Mouse (Mus musculus): ENCODE measurements around the gene Bcr.

Bcr gene

DNA sequence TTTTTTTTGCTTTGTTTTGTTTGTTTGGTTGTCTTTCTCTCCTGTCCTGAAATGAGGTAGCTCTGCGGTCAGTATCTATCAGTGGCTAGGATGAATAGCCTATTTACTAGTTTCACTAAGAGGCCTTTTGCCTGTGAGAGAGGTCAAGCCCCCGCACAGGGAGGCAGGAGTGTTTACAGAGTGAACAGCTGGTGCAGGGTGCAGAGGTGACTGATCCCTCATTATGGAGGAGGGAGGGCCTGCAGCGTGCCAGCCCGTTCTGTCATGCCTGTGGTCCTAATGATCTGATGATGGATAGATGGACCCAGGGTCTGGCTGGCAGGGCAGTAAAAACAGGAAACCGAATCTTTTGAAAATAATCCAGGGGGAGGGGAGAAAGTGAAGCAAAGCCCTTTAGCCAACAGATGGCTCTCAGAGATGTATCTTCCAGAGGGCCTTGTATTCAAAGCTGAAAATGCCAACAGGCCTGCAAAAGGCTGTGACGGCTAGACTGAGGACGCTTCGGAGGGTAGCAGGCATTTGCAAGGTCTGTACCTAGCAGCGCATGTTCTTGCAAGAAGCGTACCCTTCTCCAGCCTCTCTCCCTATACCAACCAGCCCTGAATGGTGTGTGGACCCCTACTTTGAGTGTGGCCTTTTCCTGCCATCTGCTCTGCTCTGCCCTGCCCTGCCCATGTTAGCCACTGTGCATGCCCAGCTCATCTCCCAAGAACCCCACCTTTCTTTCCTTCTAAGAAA is 38.2 kb downstream of the Bcr start:
- peak; percentile 59 for DNase-seq

DNA sequence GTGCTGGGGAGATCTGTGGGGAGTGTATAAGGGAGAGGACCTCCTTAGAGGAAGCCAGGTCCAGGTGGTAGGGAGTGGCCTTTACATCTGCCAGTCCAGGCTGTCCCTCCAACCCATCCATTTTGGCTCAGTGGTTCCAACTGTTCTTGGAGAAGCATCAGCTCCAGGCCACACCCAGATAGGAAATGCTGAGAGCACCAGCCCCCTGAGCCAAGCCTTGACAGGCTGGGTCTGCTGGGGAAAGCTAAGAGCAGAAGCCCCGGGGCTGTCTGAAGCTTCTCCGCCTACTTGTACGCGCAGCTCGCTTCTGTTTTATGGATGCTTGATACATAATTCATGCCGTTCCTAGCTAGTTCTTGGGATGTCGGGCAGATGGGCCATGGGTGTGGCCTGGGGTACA is 39.9 kb downstream of the Bcr start:
- DNase-seq, result no peak

DNA sequence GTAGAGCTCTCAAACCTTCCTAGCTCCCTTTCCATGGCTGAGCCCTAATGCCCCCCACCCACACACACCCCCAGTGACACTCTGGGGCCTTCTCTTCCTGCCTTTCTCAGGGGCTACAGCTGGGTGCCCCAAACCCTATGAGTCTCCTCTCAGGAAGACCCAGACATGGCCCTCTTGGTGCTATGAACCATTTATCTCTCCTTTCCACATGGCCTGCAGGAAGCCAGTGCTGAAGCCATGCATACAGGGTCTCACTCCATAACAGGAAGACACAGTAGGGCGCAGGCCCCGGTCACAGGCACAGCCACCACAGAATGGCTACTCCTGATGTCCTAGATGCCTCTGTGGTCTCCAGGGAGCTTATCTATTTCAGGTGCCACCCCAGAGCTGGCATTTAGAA is 43.1 kb downstream of the Bcr start:
- DNase-seq, result no peak

DNA sequence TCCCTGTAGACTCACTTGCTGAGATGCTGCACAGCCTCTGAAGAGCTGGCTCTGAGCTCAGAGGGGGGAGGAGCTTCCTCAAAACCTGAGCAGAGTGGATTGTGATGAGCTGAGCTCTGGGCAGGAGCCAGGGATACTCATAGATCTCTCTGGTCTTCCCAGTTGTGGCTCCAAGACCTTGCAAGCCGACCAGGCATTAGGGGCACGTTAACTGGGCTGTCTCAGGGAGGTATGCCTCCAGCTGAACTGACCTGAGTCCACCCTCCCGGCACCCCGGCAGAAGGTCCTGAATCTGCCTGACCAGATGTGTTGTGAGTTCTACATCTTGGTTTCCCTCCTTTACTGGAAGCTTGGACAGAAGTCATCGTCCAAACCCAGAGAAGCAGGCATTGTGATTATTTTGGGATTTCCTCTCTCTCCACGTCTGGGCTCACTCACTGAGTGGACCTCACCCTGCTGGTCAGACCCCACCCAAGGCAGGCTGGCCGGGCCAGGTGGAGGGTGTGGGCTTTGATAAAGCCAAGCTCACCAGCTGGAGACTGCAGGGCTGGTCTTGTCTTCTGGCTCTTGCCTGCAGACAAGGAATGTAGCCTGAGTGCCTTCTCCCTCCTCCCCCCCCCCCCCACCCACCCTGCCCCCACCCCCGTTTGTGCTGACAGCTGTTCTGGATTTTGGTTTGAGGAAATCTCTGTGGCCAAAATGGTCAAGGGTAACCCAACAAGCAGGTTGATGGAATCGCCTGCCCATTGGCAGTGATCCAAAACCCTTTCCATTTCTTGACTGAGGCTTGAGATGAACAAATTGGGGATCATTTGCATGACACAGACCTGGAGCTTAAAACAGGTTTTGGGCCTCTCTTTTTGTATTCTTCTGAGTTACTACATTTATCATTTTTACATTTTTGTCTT is 44.1 kb downstream of the Bcr start:
- peak; percentile 50 for DNase-seq

DNA sequence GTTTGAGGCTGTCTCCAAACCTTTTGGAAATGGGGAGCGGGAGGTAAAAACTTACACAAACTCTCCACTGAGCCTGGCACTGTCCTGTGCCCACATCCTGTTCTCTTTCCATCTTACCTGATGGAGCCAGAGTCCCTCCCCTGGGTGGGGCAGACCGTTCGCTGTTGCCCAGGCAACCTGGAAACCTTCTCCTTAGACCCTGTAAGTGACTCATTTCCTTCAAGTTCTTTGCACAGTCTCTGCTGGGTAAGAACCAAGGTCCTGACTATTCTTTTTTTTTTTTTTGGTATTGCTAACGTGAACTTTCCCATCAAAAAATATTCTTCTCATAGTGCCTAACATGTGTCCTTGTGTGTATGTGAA is 44.7 kb downstream of the Bcr start:
- peak; percentile 84 for DNase-seq

DNA sequence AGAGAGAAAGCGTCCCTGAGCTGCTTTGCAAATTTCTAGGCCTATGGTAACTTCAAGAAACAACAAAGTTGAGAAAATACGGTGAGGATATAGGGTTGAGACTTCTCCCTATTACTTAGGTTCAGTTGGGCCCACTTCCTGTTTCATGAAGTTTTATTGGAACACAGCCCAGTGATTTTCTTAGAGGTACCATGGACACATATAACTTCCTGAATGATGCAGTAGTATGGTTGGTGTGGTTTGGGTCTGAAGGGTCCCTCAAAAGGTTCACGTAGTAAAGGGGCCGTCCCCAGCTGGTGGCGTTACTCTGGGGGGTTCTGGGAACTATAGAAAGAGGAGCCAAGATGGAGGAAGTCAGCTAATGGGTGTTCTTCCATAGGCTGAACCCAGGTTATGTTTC is 45.3 kb downstream of the Bcr start:
- DNase-seq, result no peak

DNA sequence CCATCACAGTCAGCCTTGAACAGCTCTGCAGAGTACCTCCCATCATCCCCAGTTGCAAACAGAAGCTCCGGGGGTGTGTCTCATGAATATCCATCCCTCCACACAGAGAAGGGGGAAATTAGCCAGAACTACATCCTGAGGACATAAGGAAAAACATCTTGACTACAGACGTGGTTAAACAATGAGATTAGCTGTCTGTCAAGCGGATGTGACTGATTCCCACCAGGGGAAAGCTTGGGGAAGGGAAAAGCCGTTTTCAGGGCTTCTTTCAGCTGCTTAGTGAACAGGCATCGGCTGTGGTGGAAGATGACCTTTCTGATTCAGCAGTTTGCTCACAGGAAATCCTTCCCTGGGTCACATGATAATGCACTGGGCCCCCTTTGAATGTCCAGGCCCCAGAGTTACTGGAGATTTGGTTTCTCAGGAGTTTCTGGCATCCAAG is 46.6 kb downstream of the Bcr start:
- DNase-seq, result no peak

DNA sequence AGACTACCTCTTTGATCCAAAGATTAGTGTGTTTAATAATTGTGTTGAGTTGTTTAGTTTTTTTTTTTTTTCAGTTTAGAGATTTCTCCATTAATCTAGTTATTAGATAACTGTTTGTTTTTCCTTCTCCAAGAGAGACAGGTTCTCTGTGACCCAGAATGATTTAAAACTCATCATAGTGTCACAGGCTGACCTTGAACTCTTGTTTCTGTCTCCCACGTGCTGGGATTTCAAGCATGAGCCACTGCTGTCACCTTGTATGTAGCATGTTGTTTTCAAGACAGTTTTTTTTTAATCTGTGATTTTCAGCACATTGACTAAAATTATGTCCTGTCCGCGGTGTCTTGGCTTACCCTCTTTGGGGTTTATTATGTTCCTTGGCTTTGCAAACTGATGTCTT is 47.7 kb downstream of the Bcr start:
- no peak for DNase-seq

DNA sequence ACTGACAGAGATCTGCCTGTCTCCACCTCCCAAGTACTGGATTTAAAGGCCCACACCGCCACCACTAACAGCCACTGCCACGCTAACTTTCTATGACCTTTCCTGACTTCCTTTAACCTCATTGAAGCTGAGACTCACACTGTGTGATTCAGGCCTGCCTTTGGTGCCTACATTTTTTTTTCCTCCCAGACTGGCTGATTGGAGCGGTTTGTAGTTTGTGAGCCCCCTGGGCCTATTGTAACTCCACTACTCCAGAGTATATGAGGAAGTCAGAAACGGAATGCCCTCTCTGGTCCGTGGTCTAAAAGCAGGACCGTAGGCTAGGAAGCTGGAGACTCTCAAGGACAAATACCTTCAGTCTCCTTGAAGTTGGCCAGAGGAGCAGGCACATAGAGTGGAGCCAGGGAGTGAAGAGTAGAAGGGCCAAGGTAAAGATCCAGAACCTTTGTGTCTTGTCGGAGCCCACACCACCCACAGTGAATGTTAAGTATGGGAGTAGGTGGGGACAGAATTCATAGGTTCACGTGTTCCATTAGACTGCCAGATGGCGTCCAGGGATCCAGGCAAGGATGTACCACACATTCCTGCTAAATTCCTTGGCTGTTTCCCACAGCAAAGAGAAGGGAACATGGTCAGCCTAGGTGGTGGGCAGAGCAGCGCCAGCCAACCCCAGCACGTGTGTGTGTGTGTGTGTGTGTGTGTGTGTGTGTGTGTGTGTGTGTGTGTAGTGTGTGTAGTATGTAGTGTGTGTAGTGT is 51.2 kb downstream of the Bcr start:
- no peak for DNase-seq

DNA sequence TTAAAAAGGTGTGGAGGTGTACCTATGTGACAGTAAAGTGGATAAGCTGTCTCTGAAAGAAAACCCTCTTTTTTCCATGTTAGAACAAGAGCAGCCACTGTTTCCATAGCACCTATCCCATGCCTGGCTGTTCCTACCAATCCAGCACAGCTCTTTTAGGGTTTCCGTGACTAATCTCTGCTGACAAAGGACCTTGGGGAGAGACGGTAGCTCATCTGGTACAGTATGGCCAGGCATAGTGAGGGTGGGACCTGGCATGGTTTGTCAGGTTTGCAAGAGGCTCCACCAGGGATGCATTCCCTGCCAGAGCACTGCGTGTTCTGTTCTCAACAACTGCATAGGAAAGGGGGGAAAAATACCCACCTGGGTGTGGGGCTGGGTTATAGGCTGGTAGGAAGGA is 52.0 kb downstream of the Bcr start:
- no peak for DNase-seq

DNA sequence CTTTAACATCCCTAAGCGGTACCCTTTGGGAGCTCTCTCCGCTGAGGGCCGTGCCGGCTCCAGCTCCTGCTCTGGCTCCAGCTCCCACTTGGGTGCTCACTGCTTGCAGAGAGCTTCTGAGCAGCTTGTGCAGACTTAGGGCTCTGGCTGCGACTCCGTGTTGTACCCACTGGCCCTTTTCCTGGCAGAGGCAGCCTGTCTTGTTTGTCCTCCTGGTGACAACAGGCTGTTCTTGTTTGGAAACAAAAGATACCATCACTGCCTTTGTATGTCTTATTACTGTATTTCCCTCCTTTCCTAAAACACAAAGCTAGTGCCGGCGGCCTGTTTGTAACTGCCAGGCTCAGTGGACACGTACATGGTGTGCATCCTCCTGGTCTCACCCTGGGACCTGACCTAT is 53.2 kb downstream of the Bcr start:
- DNase-seq, result peak; percentile 64

DNA sequence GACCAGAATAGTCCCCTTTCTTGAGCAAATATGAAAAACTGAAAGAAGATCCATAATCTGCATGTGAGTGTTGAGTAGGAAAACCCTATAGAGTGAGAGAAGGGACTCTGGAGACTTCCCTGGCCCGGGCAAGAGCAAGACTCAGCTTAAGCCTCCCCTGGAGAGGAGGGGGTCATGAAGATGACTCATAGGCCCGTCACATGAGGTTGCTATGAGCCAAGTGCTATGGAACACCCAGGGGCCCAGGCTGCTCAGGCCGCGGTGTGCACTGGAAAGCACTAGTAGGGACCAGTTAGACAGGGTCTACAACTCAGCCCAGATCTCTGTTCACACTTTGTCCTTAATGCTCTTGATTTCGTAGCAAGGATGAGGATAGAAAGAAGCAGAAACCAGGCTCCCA is 54.8 kb downstream of the Bcr start:
- no peak for DNase-seq

DNA sequence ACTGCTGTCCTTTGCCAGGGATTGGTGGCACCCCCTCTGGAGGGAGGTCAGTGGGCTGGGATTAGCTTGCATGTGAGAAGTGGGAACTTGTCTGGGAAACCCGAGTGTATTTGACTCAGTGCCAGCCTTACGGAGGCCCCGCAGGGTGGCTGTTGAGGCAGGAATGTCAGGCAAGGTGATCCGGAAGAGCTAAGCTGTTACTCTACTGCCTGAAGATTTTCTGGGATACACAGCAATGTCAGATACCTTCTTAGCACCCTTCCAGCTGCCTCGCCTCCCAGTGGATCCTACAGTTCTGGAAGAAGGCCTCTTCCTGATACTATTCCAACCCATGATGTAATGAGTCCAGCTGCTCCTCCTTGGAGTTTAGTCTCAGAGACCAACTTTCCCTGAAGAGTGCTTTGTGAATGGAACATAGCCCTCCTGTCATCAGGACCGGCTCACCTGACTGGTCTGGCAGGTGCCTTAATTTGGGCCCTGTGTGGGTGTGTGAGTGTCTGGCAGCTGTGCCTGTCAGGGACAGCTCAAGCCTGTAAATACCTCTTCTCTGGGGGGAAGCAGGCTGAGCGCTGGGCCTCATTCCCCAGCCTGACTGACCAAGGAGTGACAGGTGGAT is 56.6 kb downstream of the Bcr start:
- DNase-seq, result peak; percentile 45

DNA sequence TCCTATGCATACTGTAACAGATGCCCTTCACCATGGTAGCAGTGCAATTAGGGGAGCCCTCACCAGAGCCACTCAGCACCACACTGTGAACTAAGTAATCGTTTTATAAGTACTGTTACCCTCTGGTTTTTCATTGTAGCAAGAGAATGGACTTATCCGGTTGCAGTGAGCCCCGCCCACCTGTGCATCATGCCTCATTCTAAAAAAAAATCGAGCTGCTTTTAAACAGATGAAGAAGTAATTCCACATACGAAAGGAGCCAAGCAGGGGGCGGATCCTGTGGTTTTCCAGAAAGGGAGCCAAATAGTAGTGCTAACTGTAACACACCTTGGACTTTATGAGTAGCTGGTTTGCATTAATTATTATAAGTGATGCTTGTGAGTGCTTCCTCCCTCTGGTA is 58.1 kb downstream of the Bcr start:
- peak; percentile 74 for DNase-seq

DNA sequence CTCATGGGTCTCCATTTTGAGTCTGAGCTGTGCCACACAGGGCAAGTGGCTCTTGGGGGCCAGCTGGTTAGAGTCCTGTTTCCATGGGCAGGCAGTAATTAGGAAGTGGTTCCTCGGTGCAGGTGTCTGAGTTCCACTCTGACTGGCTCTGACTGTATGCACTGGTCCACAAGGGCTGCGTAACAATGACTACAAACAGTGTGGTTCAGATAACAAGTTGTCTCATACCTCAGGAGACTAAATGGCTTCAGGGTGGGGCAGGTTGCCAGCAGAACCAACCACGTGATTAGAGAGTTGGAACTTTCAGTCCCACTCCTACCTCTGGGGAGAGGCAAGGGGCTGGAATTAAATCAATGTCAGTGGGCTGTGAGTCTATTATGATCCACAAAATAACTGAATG is 59.0 kb downstream of the Bcr start:
- DNase-seq, result peak; percentile 83

DNA sequence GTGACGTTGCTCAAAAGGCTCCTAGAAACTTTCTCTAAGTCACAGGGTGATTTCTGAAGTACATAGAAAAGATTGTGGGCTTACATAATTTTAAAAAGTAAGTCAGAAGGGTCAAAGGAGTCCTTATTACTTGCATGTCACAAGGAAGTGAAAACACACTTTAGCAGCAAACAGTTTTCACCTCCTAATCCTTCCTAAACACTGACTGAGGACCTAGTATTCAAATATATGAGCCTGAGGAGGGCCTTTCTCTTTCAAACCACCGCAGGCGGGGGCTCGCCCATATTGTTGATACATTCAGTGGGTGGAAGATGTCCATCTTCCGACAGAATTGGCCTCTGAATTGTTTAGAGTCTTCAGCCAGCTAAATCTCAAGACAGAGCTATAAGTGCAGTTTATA is 59.8 kb downstream of the Bcr start:
- DNase-seq, result no peak

DNA sequence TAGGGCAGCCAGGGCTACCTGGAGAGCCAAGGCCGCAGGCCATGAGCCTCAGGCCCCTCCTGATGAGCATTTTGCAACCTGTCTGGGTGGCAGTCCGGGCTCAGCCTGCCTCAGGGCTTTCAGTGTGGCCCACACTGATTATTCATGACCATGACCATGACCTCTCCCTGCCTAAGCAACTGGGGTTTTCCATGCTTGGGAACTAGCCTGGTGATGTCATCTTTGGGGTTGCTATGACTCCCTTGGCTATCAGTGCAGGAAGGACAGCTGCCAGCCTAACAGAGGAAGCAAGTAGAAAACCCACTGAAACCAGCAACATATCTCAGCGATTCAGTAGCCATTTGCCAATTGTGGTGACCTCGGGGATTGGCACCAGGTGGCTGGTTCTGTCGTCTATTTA is 60.6 kb downstream of the Bcr start:
- peak; percentile 72 for DNase-seq

DNA sequence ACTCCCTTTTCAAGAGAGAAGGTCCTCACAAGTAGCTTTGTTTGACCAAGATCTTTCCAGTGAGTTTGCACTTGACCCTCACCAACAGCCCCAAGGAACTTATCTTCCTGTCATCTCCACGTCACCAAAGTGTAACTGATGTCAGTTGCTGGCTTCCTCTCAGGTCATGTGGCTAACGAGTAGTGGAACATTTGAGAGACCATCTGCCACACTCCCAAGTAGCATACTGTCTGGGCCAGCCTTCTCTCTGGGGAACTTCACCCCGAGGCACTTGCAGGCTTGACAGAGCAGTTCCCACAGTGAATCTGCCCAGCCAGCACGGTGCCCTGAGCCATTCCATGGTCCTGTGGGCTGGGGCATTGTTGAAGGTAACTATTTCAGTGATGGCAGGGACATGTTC is 65.2 kb downstream of the Bcr start:
- DNase-seq, result no peak

DNA sequence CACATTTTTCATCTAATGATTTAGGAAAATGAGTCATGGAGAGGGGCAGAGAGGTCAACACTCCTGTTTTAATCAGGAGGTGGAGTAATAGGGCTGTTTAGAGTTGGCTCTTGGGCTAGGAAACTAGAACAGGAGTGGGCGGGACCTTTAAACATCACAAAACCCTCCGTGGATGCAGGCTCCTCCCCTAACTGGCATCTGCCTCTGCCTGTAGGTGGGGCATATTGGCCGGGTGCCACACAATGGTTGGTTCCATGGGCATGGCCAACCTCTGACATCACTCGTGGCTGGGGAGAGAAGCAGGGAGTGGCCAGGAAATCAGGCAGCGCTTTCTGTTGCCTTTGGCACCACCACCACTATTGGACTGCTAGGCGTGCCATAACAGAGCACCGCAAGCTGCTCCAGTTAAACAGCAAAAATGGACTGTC is 68.9 kb downstream of the Bcr start:
- DNase-seq, result peak; percentile 97

DNA sequence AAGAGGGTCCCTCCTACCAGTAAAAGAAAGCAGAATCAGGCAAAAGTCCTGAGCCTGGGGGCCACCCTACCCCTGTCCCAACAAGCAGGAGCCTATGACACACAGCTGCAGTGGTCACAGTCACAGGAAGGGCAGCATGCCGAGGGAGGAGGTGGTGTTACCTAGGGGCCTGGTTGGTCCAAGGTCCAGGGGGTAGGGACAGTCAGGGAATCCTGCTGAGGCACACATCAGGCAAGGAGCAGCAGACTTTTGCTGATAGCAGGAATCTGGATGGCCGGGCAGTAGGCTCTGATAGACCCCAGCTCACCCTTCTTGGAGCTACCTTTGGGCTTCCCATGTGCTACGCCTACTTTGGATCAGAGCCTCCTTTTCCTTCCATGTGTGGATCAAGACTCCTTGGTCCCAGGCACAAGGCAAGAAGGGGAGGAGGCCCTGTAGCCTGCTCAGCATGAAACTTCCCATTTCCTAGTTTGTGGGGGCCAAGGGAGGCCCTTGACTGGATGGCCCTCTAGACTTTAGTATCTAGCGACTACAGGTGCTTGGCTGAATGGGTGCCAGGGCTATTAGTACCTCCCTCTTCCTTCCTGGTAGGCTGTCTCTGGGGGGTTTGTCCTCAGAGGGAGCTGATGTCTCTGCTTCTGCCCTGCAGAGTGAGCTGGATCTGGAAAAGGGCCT is 70.1 kb downstream of the Bcr start:
- no peak for DNase-seq

DNA sequence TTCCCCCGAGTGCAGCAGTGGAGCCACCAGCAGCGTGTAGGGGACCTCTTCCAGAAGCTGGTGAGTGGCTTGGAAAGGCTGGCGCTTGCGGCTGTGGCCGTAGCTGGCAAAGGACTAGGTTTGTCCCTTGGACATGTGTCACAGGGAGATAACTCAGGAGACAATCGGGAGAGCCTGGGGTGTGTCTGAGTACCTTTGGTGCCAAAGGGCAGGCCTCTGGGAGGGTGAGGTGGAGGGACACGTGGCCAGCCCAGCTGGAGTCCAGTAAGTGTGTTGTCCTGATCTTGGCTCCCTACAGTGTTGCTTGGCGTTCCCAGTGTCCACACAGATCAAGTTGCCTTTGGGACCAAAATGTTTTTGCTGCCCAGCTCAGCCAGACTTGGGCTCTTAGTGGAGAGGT is 71.2 kb downstream of the Bcr start:
- DNase-seq, result no peak

DNA sequence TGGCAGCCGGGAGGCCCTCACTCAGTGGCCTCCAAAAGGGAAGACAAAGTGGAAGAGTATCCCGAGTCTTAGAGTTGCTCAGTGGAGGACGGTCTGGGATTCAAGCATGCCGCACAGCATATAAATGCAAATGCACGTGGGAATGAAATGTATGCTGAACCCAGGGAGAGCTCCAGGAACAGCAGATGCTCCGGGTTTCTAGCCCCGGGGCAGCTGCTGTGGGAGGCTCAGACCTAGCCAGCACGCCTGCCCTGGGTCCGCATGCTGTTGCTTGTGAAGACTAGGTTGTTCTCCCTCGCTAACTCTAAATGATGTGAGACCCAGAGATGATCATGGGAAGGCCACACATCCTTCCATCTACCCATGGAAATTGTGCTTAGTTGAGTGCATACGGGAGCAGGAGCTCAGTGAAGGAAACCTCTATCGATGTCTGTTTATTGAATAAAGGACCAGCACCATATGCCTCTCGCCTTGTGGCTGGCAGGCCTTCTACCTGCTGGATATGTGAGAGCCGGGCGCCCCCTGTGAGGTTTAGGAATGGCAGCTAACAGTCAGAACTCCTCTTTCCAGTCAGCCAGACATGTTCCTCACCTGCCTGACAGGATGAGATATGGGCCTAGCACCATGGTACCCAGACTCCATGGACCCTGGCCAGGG is 74.6 kb downstream of the Bcr start:
- DNase-seq, result no peak

Measured in lung, postnatal 36 days (tissue).